Mouse (Mus musculus) liver, embryonic 16.5 days (tissue): ENCODE measurements around the gene Grm6. TPM values are rescaled to one million over a fixed set of nuclear protein-coding genes. Genes with fewer than 3 reads are reported as not detected.

Source experiments
- ATAC-seq: fragments of 200-750 bp; cut with Nextera tagmentation; 2 replicates; pipeline ENCODE4 v1.8.0; 2017; ENCODE audit warnings: low read depth, mild to moderate bottlenecking, moderate number of reproducible peaks, moderate library complexity
- H3K27ac ChIP-seq: fragments of 300-500 bp; sonication (generic); 2 replicates; pipeline ENCODE4 v1.5.1; 2014; ENCODE audit warnings: mild to moderate bottlenecking, low read length
- H3K27me3 ChIP-seq: fragments of 300-500 bp; sonication (generic); 2 replicates; pipeline ENCODE4 v1.6.1; 2014; ENCODE audit warnings: low read depth, low read length, mixed read lengths; ENCODE audit not compliant: control insufficient read depth, insufficient read depth
- H3K36me3 ChIP-seq: fragments of 300-500 bp; sonication (generic); 2 replicates; pipeline ENCODE4 v1.6.1; 2014; ENCODE audit warnings: mild to moderate bottlenecking; ENCODE audit not compliant: control insufficient read depth, insufficient read depth
- H3K4me1 ChIP-seq: fragments of 300-500 bp; sonication (generic); 2 replicates; pipeline ENCODE4 v1.6.1; 2014; ENCODE audit warnings: low read depth, low read length, mixed read lengths; ENCODE audit not compliant: control insufficient read depth
- H3K4me2 ChIP-seq: fragments of 300-500 bp; sonication (generic); 2 replicates; pipeline ENCODE4 v1.6.1; 2014; ENCODE audit warnings: low read depth, low read length, mixed read lengths
- H3K4me3 ChIP-seq: fragments of 300-500 bp; sonication (generic); 2 replicates; pipeline ENCODE4 v1.5.1; 2014; ENCODE audit warnings: low read depth, mild to moderate bottlenecking, low read length
- H3K9ac ChIP-seq: fragments of 300-500 bp; sonication (generic); 2 replicates; pipeline ENCODE4 v1.6.1; 2014; ENCODE audit warnings: low read depth, low read length
- H3K9me3 ChIP-seq: fragments of 300-500 bp; sonication (generic); replicated peaks from 2 replicates; pipeline ENCODE4 v1.6.1; 2016; ENCODE audit warnings: low read length; ENCODE audit not compliant: control insufficient read depth
- WGBS: fragments of 180-500 bp; shearing (Covaris S2); extraction: QIAGEN DNeasy Blood & Tissue Kit; methylation state at CpG from one replicate; pipeline ENCODE4 v1.1.7; 2014; ENCODE audit not compliant: insufficient replicate concordance; 5-methylcytosine and 5-hydroxymethylcytosine counted together
- polyA plus RNA-seq: library from polyadenylated mRNA; unstranded; fragments of >200 nt; fragmentation: Nextera tagmentation; extraction: Ambion mirVana; gene quantifications from 2 replicates; pipeline ENCODE4 v1.2.1, GENCODE M21; 2015

Grm6 gene
- polyA plus RNA-seq, 1 experiment from 2014 or later: 0.02 TPM

DNA sequence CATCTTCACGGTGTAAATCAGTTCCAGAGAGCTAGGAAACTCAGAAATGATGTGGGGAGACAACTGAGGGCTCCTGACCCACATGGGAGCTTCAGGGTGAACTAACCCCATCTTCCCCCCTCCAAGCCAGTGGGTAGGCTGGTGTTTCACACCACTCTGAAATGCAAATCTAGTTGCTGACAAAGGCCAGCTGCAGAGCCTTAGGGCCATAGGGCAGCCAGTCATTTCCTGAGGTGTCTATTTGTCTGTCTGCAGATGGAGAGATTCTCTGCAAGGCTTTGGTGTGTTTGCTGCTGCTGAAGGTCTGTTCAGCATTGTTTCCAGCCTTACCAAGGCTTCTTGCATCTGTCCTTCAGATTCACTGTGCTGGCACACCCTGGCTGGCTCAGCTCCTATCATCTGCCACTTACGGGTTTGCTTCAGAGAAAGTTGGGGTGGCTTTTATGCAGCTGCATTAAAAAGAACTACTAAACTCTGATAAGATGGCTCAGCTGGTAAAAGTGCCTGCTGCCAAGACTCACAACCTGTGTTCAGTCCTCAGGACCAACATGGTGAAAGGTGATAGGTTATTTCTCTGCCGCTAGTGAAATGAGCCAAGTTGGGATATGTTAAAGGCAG, 1.9 kb upstream of the Grm6 start:
- no peak for ATAC-seq
- Histone ChIP-seq H3K27ac (no peak overlapping the region), H3K4me1 (no peaks in the 10 kb centered on the region), H3K9ac (no peak overlapping the region), H3K9me3 (no peaks in the 10 kb centered on the region), H3K36me3 (no peaks in the 10 kb centered on the region), H3K4me2 (no peak overlapping the region), H3K4me3 (no peak overlapping the region), H3K27me3 (peaks cover 44% of the 10 kb centered on the region)
- 26% methylated on average over 3 of the region's 3 CpGs for WGBS

GRCm38 (mm10) chr11:50849310-50849709, 1.2 kb upstream of the Grm6 start:
- Histone ChIP-seq H3K4me3 (no peak overlapping the region), H3K9ac (no peak overlapping the region), H3K36me3 (no peaks in the 10 kb centered on the region), H3K9me3 (no peaks in the 10 kb centered on the region), H3K4me2 (no peak overlapping the region), H3K4me1 (no peaks in the 10 kb centered on the region), H3K27me3 (peaks cover 44% of the 10 kb centered on the region), H3K27ac (no peak overlapping the region)
- ATAC-seq: no peak
- WGBS: 2% methylated on average over 10 of the region's 10 CpGs

- H3K9ac ChIP-seq: no peak overlapping the region
- peaks cover 44% of the 10 kb centered on the region for H3K27me3 ChIP-seq
- H3K36me3 ChIP-seq: no peaks in the 10 kb centered on the region
- ATAC-seq: no peak
- no peaks in the 10 kb centered on the region for H3K9me3 ChIP-seq
- H3K27ac ChIP-seq: no peak overlapping the region
- WGBS: under 1% methylated on average over 68 of the region's 72 CpGs
- peak overlapping the region; percentile 18; the same call in 1 of the 2 replicates for H3K4me3 ChIP-seq
- no peaks in the 10 kb centered on the region for H3K4me1 ChIP-seq
- H3K4me2 ChIP-seq: peak overlapping the region; percentile 26
These were observed 610 bp downstream of the Grm6 start for GRCm38 (mm10) chr11:50850989-50851601.

DNA sequence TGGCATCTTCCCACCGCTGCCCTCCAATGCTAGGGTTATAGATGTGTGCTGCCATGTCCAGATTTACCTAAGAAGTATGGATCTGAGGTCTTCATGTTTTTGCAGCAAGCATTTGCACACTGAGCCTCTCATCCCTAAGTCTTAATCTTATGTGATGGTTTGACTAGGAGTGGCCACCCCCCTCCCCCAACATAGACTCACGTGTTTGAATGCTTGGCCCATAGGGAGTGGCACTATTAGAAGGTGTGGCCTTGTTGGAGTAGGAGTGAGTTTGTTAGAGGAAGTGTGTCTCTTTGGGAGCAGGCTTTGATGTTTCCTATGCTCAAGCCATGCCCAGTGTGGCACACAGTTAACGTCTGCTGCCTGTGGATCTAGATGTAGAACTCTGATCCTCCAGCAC, 28.2 kb downstream of the Grm6 start:
- Histone ChIP-seq H3K27ac (no peak overlapping the region), H3K9ac (no peak overlapping the region), H3K4me2 (no peak overlapping the region), H3K4me1 (no peaks in the 10 kb centered on the region), H3K9me3 (no peaks in the 10 kb centered on the region), H3K36me3 (no peaks in the 10 kb centered on the region), H3K4me3 (no peak overlapping the region), H3K27me3 (no peaks in the 10 kb centered on the region)
- no peak for ATAC-seq
- 64% methylated on average over 3 of the region's 3 CpGs for WGBS

DNA sequence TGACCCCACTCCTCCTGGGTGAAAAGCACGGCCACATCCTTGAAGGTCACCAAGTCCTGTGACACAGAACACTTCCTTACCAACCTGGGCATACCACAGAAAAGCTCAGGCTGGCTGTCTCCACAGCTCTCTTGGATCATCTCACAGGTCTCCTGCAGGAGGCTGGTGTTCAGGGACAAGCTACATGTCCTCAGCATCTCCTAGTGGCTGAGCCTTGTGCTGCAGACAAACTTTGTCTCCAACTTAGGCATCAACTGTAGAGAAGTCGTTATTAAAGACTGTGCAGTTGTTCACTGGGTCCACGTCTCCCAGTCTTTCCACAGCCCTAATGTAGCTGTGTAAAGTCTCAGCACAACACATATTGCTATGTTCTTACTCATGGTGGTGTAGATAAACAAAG, 33.3 kb downstream of the Grm6 start:
- 52% methylated on average over 3 of the region's 3 CpGs for WGBS
- no peak for ATAC-seq
- Histone ChIP-seq H3K9me3 (no peaks in the 10 kb centered on the region), H3K36me3 (no peaks in the 10 kb centered on the region), H3K9ac (no peak overlapping the region), H3K27ac (no peak overlapping the region), H3K4me3 (no peak overlapping the region), H3K27me3 (no peaks in the 10 kb centered on the region), H3K4me2 (no peak overlapping the region), H3K4me1 (no peaks in the 10 kb centered on the region; the same call in none of the 2 replicates)

GRCm38 (mm10) chr11:50886231-50886932, 35.9 kb downstream of the Grm6 start:
- H3K4me3 ChIP-seq: no peak overlapping the region
- H3K36me3 ChIP-seq: no peaks in the 10 kb centered on the region
- no peak overlapping the region for H3K27ac ChIP-seq
- ATAC-seq: no peak
- H3K4me1 ChIP-seq: no peaks in the 10 kb centered on the region; the same call in none of the 2 replicates
- H3K4me2 ChIP-seq: peak overlapping the region; percentile 57; the same call in 1 of the 2 replicates
- H3K9ac ChIP-seq: no peak overlapping the region
- no peaks in the 10 kb centered on the region for H3K27me3 ChIP-seq
- 47% methylated on average over 8 of the region's 8 CpGs for WGBS
- no peaks in the 10 kb centered on the region for H3K9me3 ChIP-seq

- no peak overlapping the region for H3K27ac ChIP-seq
- H3K36me3 ChIP-seq: no peaks in the 10 kb centered on the region
- H3K27me3 ChIP-seq: no peaks in the 10 kb centered on the region
- H3K4me2 ChIP-seq: peak overlapping the region; percentile 57
- H3K4me1 ChIP-seq: no peaks in the 10 kb centered on the region; the same call in none of the 2 replicates
- 30% methylated on average over 10 of the region's 10 CpGs for whole genome bisulfite sequencing
- ATAC-seq: no peak
- no peak overlapping the region for H3K9ac ChIP-seq
- peak overlapping the region; percentile 44 for H3K4me3 ChIP-seq
- no peaks in the 10 kb centered on the region for H3K9me3 ChIP-seq
These were observed 36.4 kb downstream of the Grm6 start for GRCm38 (mm10) chr11:50886933-50887293.

- H3K4me1 ChIP-seq: no peaks in the 10 kb centered on the region; the same call in none of the 2 replicates
- ATAC-seq: peak; percentile 56
- WGBS: 6% methylated on average over 26 of the region's 26 CpGs
- peak within 1 kb of the TSS; percentile 57 for H3K4me2 ChIP-seq
- H3K9me3 ChIP-seq: no peaks in the 10 kb centered on the region
- no peaks in the 10 kb centered on the region for H3K27me3 ChIP-seq
- peak within 1 kb of the TSS; percentile 44 for H3K4me3 ChIP-seq
- no peak within 1 kb of the TSS for H3K27ac ChIP-seq
- no peaks in the 10 kb centered on the region for H3K36me3 ChIP-seq
- H3K9ac ChIP-seq: no peak within 1 kb of the TSS
These were observed 37.1 kb downstream of the Grm6 start, which contains the start of gene Zfp454 for GRCm38 (mm10) chr11:50887390-50888128. Zfp454 (minus strand) TSS chr11:50887651.
